Mouse (Mus musculus): ENCODE measurements at regions not wholly inside any gene's neighbourhood (a gene's known extent, or its start where the extent isn't known, plus 50 kb on each side); places are given as distances from the start of the nearest gene placed in this dataset.

- TF ChIP-seq CTCF (conservative IDR thresholded peaks at IDR 0.05; ENCODE audit: low read length) (no peak), NANOG (IDR thresholded peaks at IDR 0.05; ENCODE audit: borderline replicate concordance, low read length) (no peak)
Measured at GRCm38 (mm10) chr9:61120931-61121391, 251.2 kb upstream of the Tle3 start.
